Mouse (Mus musculus): Measurements from ENCODE around the gene Lyzl4. TPM values are rescaled to one million over a fixed set of nuclear protein-coding genes. Genes with fewer than 3 reads are reported as not detected.

Lyzl4 gene
- polyA plus RNA-seq (2015; fragmentation: Nextera tagmentation; extraction: Ambion mirVana), result not detected in 2 replicates

- Histone ChIP-seq H3K27me3 (peaks cover 72% of the 10 kb centered on the region), H3K9ac (peak within 1 kb of the TSS; percentile 75), H3K36me3 (ENCODE audit: poor library complexity, severe bottlenecking) (no peaks in the 10 kb centered on the region), H3K4me3 (peak within 1 kb of the TSS; percentile 55), H3K4me2 (peak within 1 kb of the TSS; percentile 90), H3K4me1 (peaks cover 24% of the 10 kb centered on the region), H3K9me3 (replicated peaks) (no peaks in the 10 kb centered on the region), H3K27ac (no peak within 1 kb of the TSS)
- WGBS, result under 1% methylated on average over 26 of the region's 26 CpGs
- ATAC-seq, result peak; percentile 55
Observed at GRCm38 (mm10) chr9:121642001-121642400, at the start of gene Lyzl4. Lyzl4 (minus strand) TSS chr9:121642096.

DNA sequence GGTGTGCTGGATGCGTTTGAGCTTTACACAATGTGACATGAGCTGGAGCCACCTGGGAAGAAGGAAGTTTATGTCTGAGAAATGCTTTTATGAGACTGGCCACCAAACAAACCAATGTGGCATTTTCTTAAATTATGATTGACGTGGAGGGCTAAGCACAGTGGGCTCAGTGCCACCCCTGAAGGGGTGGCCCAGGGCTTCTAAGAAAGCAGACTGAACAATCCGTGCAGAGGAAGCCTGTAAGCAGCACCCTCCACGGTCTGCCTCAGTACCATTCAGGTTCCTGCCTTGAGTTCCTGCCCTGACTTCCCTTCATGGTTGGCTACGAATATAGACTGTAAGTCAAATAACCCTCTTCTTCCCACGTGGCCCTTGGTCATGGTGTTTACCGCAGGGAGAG, 48.8 kb upstream of the Lyzl4 start:
- Histone ChIP-seq H3K4me1 (peaks cover 17% of the 10 kb centered on the region), H3K9ac (no peak overlapping the region), H3K4me3 (no peak overlapping the region), H3K4me2 (peak overlapping the region; percentile 36; the same call in 1 of the 2 replicates), H3K27ac (peak overlapping the region; percentile 80), H3K27me3 (no peaks in the 10 kb centered on the region), H3K9me3 (replicated peaks) (no peaks in the 10 kb centered on the region), H3K36me3 (ENCODE audit: poor library complexity, severe bottlenecking) (peaks cover 77% of the 10 kb centered on the region)
- WGBS, result 90% methylated on average over 7 of the region's 7 CpGs
- ATAC-seq, result peak; percentile 56; the same call in 1 of the 2 replicates

DNA sequence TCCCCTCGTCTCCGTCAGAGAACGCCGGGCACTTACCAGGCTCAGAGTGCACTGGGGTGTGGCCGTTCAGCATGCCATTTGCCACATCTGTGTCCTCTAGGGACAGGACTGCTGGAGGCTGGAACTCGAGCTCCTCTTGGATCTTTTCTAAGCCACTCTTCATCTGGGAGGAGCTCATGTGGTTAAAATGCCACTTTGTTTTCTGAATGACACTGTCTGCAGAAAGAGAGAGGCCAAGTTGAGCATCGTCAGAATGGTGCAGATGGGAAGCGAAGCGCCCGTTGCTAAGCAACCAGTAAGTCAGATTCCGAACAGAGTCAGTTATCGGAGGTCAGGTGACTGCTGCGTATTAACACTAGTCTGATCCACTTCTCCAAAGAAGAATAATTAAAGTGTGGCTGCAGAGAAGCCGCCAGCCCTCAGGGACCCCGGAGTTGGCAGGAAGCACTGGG, 48.3 kb upstream of the Lyzl4 start:
- H3K4me3 ChIP-seq, result no peak overlapping the region
- H3K9ac ChIP-seq, result no peak overlapping the region
- 54% methylated on average over 15 of the region's 15 CpGs for WGBS
- no peaks in the 10 kb centered on the region for H3K9me3 ChIP-seq (replicated peaks)
- peaks cover 17% of the 10 kb centered on the region for H3K4me1 ChIP-seq
- no peaks in the 10 kb centered on the region for H3K27me3 ChIP-seq
- H3K36me3 ChIP-seq (ENCODE audit: poor library complexity, severe bottlenecking), result peaks cover 77% of the 10 kb centered on the region
- peak; percentile 92 for ATAC-seq
- peak overlapping the region; percentile 80 for H3K27ac ChIP-seq
- H3K4me2 ChIP-seq, result peak overlapping the region; percentile 36

DNA sequence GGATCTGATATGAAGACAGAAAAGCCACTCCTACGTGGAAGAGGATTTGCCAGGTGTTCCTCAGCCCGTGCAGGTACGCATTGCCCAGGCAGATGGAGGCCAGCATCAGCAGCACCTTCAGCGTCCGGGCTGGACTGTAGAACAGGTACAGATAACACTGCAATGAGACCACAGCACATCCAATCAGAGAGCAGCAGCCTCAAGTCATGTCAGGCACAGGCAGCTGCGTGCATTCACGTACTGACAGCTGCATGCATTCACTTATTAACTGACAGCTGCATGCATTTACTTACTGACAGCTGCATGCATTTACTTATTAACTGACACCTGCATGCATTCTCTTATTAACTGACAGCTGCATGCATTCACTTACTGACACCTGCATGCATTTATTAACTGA, 42.8 kb upstream of the Lyzl4 start:
- Histone ChIP-seq H3K4me3 (no peak overlapping the region), H3K36me3 (ENCODE audit: poor library complexity, severe bottlenecking) (peaks cover 71% of the 10 kb centered on the region), H3K27ac (no peak overlapping the region), H3K27me3 (no peaks in the 10 kb centered on the region), H3K4me2 (no peak overlapping the region), H3K9ac (no peak overlapping the region), H3K4me1 (peaks cover 4% of the 10 kb centered on the region), H3K9me3 (replicated peaks) (no peaks in the 10 kb centered on the region)
- WGBS, result 81% methylated on average over 7 of the region's 7 CpGs
- ATAC-seq, result no peak

DNA sequence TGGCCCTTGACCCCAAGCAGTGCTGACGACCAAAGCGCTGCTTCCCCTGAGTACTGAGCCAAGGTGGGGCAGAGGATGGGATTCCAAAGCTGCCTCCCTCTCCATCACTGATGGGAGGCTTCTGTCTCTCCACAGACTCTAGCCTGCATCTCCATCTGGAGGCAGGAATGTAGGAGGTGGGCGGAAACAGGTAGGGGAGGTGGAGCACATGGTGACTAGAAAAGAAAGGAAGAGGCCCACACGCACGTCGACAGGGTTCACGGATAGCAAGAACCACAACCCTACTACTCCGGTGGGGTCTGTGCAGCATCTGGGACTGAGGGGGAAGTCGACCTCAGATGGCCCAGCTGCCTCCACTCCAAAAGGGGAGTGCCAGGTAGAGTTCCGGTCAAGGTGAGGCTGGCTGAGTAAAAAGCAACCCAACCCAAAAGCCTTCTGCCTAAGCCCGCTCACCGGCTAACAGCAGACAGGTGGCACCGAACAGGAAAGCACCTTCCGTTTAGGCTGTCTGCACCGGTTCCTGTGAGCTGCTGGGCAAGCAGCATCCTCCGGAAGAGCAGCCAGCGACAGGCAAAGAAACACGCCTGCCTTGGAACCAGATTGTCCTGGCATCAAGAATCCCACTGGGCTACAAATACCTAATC, 40.3 kb upstream of the Lyzl4 start:
- Histone ChIP-seq H3K9ac (no peak overlapping the region), H3K4me2 (no peak overlapping the region), H3K4me1 (0 out of 2 replicates have a peak, but pooled peaks cover 5% of the 10 kb centered on the region), H3K4me3 (no peak overlapping the region), H3K27ac (no peak overlapping the region), H3K9me3 (replicated peaks) (no peaks in the 10 kb centered on the region), H3K27me3 (no peaks in the 10 kb centered on the region), H3K36me3 (ENCODE audit: poor library complexity, severe bottlenecking) (peaks cover 51% of the 10 kb centered on the region)
- 81% methylated on average over 18 of the region's 18 CpGs for WGBS
- ATAC-seq, result no peak

DNA sequence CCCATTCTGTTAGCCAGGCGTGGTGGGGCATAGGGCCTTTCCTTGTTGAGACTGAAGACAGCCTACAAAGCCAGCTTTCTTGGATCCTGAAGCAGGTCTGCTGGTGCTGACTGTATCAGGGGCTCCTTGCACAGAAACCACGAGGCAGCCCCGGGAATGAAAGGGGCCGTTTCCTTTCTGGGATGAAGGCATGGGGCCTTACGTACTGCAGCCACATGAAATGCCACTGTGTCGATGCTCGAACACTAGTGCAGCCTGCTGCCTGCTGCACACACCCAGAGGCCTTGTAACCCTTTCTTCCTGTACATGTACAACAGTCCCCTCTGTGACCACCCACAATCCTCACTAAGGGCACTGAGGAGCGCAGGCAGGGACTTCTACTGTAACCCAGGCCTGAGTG, 39.3 kb upstream of the Lyzl4 start:
- no peak overlapping the region for H3K4me3 ChIP-seq
- ATAC-seq, result no peak
- H3K4me2 ChIP-seq, result no peak overlapping the region
- peaks cover 46% of the 10 kb centered on the region for H3K36me3 ChIP-seq (ENCODE audit: poor library complexity, severe bottlenecking)
- H3K27ac ChIP-seq, result no peak overlapping the region
- no peaks in the 10 kb centered on the region for H3K9me3 ChIP-seq (replicated peaks)
- no peak overlapping the region for H3K9ac ChIP-seq
- 0 out of 2 replicates have a peak, but pooled peaks cover 5% of the 10 kb centered on the region for H3K4me1 ChIP-seq
- WGBS, result 86% methylated on average over 8 of the region's 8 CpGs
- H3K27me3 ChIP-seq, result no peaks in the 10 kb centered on the region

DNA sequence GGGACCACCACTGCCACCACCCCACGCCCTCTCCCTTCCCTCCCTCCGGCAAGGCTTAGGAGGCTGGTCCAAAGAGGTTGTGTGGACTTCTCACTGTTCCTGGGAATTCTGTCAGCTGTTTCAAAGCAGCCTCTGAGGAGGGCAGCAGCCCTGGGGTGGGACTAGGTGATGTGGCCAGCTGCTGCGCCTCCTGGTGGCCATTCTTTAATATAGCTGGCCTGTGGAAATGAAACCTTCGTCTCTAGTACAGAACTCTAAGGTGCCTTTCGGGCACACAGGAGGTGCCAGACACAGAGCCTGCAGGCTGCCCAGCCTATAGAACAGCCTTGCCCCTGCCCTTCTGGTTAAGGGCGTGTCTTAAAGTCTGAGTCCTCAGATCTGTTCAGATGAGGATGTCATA, 37.7 kb upstream of the Lyzl4 start:
- 22% methylated on average over 6 of the region's 6 CpGs for WGBS
- Histone ChIP-seq H3K4me2 (no peak overlapping the region), H3K4me3 (no peak overlapping the region), H3K4me1 (0 out of 2 replicates have a peak, but pooled peaks cover 5% of the 10 kb centered on the region), H3K9ac (no peak overlapping the region), H3K36me3 (ENCODE audit: poor library complexity, severe bottlenecking) (peaks cover 30% of the 10 kb centered on the region), H3K9me3 (replicated peaks) (no peaks in the 10 kb centered on the region), H3K27ac (no peak overlapping the region), H3K27me3 (no peaks in the 10 kb centered on the region)
- peak; percentile 79 for ATAC-seq

- H3K27ac ChIP-seq, result no peak overlapping the region
- H3K36me3 ChIP-seq (ENCODE audit: poor library complexity, severe bottlenecking), result peaks cover 12% of the 10 kb centered on the region
- no peak for ATAC-seq
- no peaks in the 10 kb centered on the region for H3K9me3 ChIP-seq (replicated peaks)
- H3K4me1 ChIP-seq, result 0 out of 2 replicates have a peak, but pooled peaks cover 5% of the 10 kb centered on the region
- H3K4me3 ChIP-seq, result no peak overlapping the region
- H3K4me2 ChIP-seq, result no peak overlapping the region
- H3K9ac ChIP-seq, result no peak overlapping the region
- no peaks in the 10 kb centered on the region for H3K27me3 ChIP-seq
- 92% methylated on average over 8 of the region's 8 CpGs for WGBS
Observed at GRCm38 (mm10) chr9:121677476-121677875, 35.6 kb upstream of the Lyzl4 start.

DNA sequence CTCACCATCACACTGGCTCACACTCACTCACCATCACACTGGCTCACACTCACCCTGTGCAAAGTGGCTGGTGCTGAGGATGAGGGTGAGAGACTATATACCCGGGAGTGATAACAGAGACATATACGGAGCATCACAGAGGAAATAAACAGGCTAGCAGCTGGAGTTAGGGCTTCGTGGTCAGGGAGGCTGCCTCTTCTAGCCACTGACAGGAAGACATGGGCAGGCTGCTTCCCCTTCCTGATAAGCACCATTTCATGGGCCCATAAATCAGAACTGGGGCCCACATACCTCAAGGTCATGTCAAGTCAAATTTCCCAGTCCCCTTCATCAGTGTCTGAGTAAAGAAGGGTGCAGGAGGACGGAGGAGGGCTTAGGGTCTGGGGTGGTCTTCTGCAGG, 35.2 kb upstream of the Lyzl4 start:
- Histone ChIP-seq H3K27ac (no peak overlapping the region), H3K36me3 (ENCODE audit: poor library complexity, severe bottlenecking) (peaks cover 8% of the 10 kb centered on the region), H3K9ac (no peak overlapping the region), H3K27me3 (no peaks in the 10 kb centered on the region), H3K4me1 (0 out of 2 replicates have a peak, but pooled peaks cover 5% of the 10 kb centered on the region), H3K9me3 (replicated peaks) (no peaks in the 10 kb centered on the region), H3K4me2 (no peak overlapping the region), H3K4me3 (no peak overlapping the region)
- 88% methylated on average over 4 of the region's 4 CpGs for WGBS
- ATAC-seq, result no peak

DNA sequence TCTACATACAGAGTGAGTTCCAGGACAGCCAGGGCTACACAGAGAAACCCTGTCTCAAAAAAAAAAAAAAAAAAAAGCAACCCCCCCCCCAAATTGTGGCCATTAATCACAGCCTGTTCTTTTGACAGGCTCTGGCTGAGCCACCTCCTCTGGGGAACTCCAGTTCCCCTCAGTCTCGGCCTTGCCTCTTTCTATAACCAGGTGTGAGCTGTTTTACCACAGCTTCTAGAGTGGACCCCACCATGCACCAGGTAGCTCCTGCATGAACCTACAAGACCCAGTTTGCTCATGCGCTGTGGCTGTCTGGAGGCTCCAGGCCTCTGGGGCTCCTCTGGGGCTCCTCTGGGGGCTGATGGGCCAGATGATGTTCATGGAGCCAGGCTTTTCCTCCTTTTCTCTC, 33.7 kb upstream of the Lyzl4 start:
- 93% methylated on average over 2 of the region's 2 CpGs for WGBS
- H3K27ac ChIP-seq, result no peak overlapping the region
- H3K4me1 ChIP-seq, result peaks cover 8% of the 10 kb centered on the region; the same call in 1 of the 2 replicates
- no peak overlapping the region for H3K9ac ChIP-seq
- no peak for ATAC-seq
- H3K36me3 ChIP-seq (ENCODE audit: poor library complexity, severe bottlenecking), result no peaks in the 10 kb centered on the region
- H3K9me3 ChIP-seq (replicated peaks), result no peaks in the 10 kb centered on the region
- no peak overlapping the region for H3K4me3 ChIP-seq
- no peak overlapping the region for H3K4me2 ChIP-seq
- peaks cover 6% of the 10 kb centered on the region for H3K27me3 ChIP-seq

DNA sequence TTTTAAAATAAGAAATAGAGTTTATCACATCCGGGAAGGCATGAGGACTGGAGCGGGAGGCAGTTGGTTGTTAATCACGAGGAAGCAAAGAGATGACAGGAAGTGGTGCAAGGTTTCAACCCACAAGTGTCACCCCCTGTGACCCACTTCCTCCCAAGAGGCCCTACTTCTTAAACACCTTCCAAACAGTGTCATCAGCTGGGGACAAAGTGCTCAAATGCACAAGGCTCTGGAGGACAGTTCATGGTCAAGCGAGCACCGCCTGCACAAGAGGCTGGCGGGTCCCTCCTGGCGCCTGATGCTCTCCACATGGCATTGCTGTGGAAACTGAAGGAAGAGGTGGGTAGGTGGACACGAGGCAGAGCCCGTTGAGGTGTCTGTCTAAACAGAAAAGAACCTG, 33.1 kb upstream of the Lyzl4 start:
- no peak for ATAC-seq
- H3K4me2 ChIP-seq, result no peak overlapping the region
- H3K9ac ChIP-seq, result no peak overlapping the region
- H3K36me3 ChIP-seq (ENCODE audit: poor library complexity, severe bottlenecking), result no peaks in the 10 kb centered on the region
- H3K27ac ChIP-seq, result no peak overlapping the region
- peaks cover 11% of the 10 kb centered on the region for H3K27me3 ChIP-seq
- WGBS, result 92% methylated on average over 9 of the region's 9 CpGs
- H3K4me3 ChIP-seq, result no peak overlapping the region
- H3K4me1 ChIP-seq, result peaks cover 12% of the 10 kb centered on the region; the same call in 1 of the 2 replicates
- H3K9me3 ChIP-seq (replicated peaks), result no peaks in the 10 kb centered on the region

DNA sequence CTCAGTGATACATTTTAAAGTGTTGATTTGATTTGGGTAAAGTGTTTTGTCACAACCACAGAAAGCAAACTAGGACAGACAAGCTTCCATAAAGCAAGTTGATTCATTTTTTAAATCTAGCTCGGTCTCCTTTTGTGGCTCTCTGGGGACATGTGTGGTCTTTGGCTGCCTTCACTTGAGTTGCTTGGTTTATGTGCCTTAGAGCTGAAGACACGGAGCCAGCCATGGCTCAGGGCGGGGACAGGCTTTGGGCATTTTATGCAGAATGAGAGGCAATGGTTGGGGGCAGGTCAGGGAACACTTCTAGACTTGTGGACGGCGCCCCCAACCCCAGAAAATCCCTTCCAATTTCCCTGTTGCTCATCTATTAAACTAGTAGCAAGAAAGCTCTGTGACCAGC, 31.8 kb upstream of the Lyzl4 start:
- peaks cover 19% of the 10 kb centered on the region for H3K4me1 ChIP-seq
- H3K36me3 ChIP-seq (ENCODE audit: poor library complexity, severe bottlenecking), result no peaks in the 10 kb centered on the region
- H3K9ac ChIP-seq, result no peak overlapping the region
- H3K27me3 ChIP-seq, result peaks cover 22% of the 10 kb centered on the region
- H3K9me3 ChIP-seq (replicated peaks), result no peaks in the 10 kb centered on the region
- ATAC-seq, result no peak
- H3K27ac ChIP-seq, result no peak overlapping the region
- no peak overlapping the region for H3K4me3 ChIP-seq
- H3K4me2 ChIP-seq, result no peak overlapping the region
- 87% methylated on average over 5 of the region's 5 CpGs for WGBS

- Histone ChIP-seq H3K9ac (no peak overlapping the region), H3K36me3 (ENCODE audit: poor library complexity, severe bottlenecking) (no peaks in the 10 kb centered on the region), H3K27ac (no peak overlapping the region), H3K4me2 (no peak overlapping the region), H3K4me1 (peaks cover 27% of the 10 kb centered on the region), H3K4me3 (no peak overlapping the region), H3K9me3 (replicated peaks) (no peaks in the 10 kb centered on the region), H3K27me3 (peaks cover 30% of the 10 kb centered on the region)
- ATAC-seq, result no peak
- WGBS, result 79% methylated on average over 5 of the region's 5 CpGs
Observed at GRCm38 (mm10) chr9:121672311-121672710, 30.4 kb upstream of the Lyzl4 start.

Data from forebrain, embryonic 13.5 days (tissue).